Mouse (Mus musculus) bone marrow, adult 2 months (tissue): ENCODE measurements around the gene Arhgef7.

Source experiments
- CTCF ChIP-seq: fragments of 200-500 bp; IDR thresholded peaks from 2 replicates; pipeline ENCODE4 v1.5.1; 2011; ENCODE audit warnings: low read length, control low read depth; ENCODE audit not compliant: control insufficient read depth, insufficient read depth
- POLR2A ChIP-seq: fragments of 200-500 bp; IDR thresholded peaks from 2 replicates; pipeline ENCODE4 v1.6.1; 2011; ENCODE audit warnings: low read depth, mild to moderate bottlenecking, control low read depth, low read length, borderline replicate concordance; ENCODE audit not compliant: control insufficient read depth

GRCm38 (mm10) chr8:11794956-11795355 is 67.4 kb downstream of the Arhgef7 start:
- no peak for TF ChIP-seq POLR2A
- no peak for TF ChIP-seq CTCF
